Mouse (Mus musculus) adrenal gland, adult 8-10 months (tissue): Measurements from ENCODE around the gene Tdpoz2. TPM values are rescaled to one million over a fixed set of nuclear protein-coding genes. Genes with fewer than 3 reads are reported as not detected.
"Not testable (repeated sequence)": the region's sequence is repeated elsewhere in the genome, so short reads cannot be mapped to it uniquely, and the experiment has no call there.

Source experiments
- DNase-seq: peaks from one replicate; pipeline ENCODE4 v3.0.0; 2022
- total RNA-seq, 4 experiments: library from RNA; stranded (reverse); gene quantifications; 2 replicates each; pipeline ENCODE4 v1.2.4; 2022

Gene Tdpoz2
- not detected for total RNA-seq

GRCm38 (mm10) chr3:93652586-93652985, at the start of gene Tdpoz2:
Gene Tdpoz2 (minus strand): TSS chr3:93652686.
- no peak for DNase-seq

GRCm38 (mm10) chr3:93692970-93693369, 40.5 kb upstream of the Tdpoz2 start, which contains the start of gene Gm37596:
Gene Gm37596 (minus strand): TSS chr3:93693070.
- DNase-seq: not testable (repeated sequence)

GRCm38 (mm10) chr3:93676210-93676609, 23.7 kb upstream of the Tdpoz2 start, which contains the start of gene Tdpoz1:
Gene Tdpoz1 (minus strand): TSS chr3:93676310.
- not testable (repeated sequence) for DNase-seq

GRCm38 (mm10) chr3:93670805-93671503, 18.5 kb upstream of the Tdpoz2 start:
- not testable (repeated sequence) for DNase-seq

GRCm38 (mm10) chr3:93654260-93654659, 1.8 kb upstream of the Tdpoz2 start:
- DNase-seq: no peak

GRCm38 (mm10) chr3:93630917-93631714, 21.4 kb downstream of the Tdpoz2 start:
- DNase-seq: not testable (repeated sequence)

GRCm38 (mm10) chr3:93608970-93609369, 43.5 kb downstream of the Tdpoz2 start:
- DNase-seq: not testable (repeated sequence)

GRCm38 (mm10) chr3:93601903-93602302, 50.6 kb downstream of the Tdpoz2 start:
- no peak for DNase-seq

Other genes with a start within 250 kb of the Tdpoz2 start
- gene Tchh, start 210.4 kb downstream of the Tdpoz2 start, total RNA-seq: under 1 TPM; 0.09 to 0.56 (median 0.29) TPM
- 1 to 10 TPM in 1 of 4 experiments, under 1 TPM in 2, not detected in 1; 0.22 to 1.6 (median 0.94) TPM for gene Tchhl1, start 183.9 kb downstream of the Tdpoz2 start, total RNA-seq
- gene S100a11, start 132.2 kb downstream of the Tdpoz2 start, total RNA-seq: 100 to 1,000 TPM; 161 to 194 (median 182) TPM
- gene S100a10, start 97.6 kb downstream of the Tdpoz2 start, total RNA-seq: 100 to 1,000 TPM; 108 to 159 (median 130) TPM
- not detected for gene Tdpoz1, start 23.6 kb upstream of the Tdpoz2 start, total RNA-seq
- gene Gm37596, start 40.4 kb upstream of the Tdpoz2 start, total RNA-seq: not detected
- not detected for gene Gm5773, start 120.3 kb upstream of the Tdpoz2 start, total RNA-seq
- not detected for gene Tdpoz4, start 143.7 kb upstream of the Tdpoz2 start, total RNA-seq
- not detected for gene Tdpoz3, start 173.3 kb upstream of the Tdpoz2 start, total RNA-seq